Mouse (Mus musculus): ENCODE data around the gene Hist1h2bk.

- TF ChIP-seq POLR2AphosphoS2 (IDR thresholded peaks at IDR 0.05; ENCODE audit: low read length), result no peak
- TF ChIP-seq TCF12 (IDR thresholded peaks at IDR 0.05; ENCODE audit: low read depth, low read length), result no peak
- no peak for TF ChIP-seq ETS1 (IDR thresholded peaks at IDR 0.05; ENCODE audit: low read depth, low read length)
- TF ChIP-seq POLR2A (IDR thresholded peaks at IDR 0.05; ENCODE audit: control insufficient read depth in 1 of 2, insufficient read depth in 1 of 2, low read depth in 1 of 2, low read length in 2 of 2, poor library complexity in 1 of 2), result no peak
- TF ChIP-seq EP300 (IDR thresholded peaks at IDR 0.05; ENCODE audit: low read depth in 1 of 2, low read length in 2 of 2), result peak in 1 of 2 experiments; percentile 3; a peak in 1 of 4 replicates
- TF ChIP-seq KAT2A (conservative IDR thresholded peaks at IDR 0.05; ENCODE audit: low read depth, low read length), result no peak
- TF ChIP-seq ELF1 (IDR thresholded peaks at IDR 0.05; ENCODE audit: low read depth, low read length), result no peak
- TF ChIP-seq GATA1 (IDR thresholded peaks at IDR 0.05; ENCODE audit: low read depth, low read length), result peak; percentile 46
- TF ChIP-seq NELFE (IDR thresholded peaks at IDR 0.05; ENCODE audit: low read depth, low read length), result no peak
- no peak for TF ChIP-seq CTCF (IDR thresholded peaks at IDR 0.05 in 2 of 3, conservative IDR thresholded peaks at IDR 0.05 in 1 of 3; ENCODE audit: control insufficient read depth in 1 of 3, insufficient read depth in 1 of 3, low read depth in 2 of 3, low read length in 3 of 3, poor library complexity in 1 of 3, severe bottlenecking in 1 of 3)
Observed at GRCm38 (mm10) chr13:22005605-22006333, 29.9 kb upstream of the Hist1h2bk start.

Measured in MEL (cell line).